Mouse (Mus musculus) liver, embryonic 14.5 days (tissue): ENCODE data around the gene Pknox2.

Experiments used
- CTCF ChIP-seq: IDR thresholded peaks from 2 replicates; pipeline ENCODE4 v1.5.1; 2016; ENCODE audit warnings: antibody characterized with exemption, low read depth, control low read depth
- EP300 ChIP-seq: IDR thresholded peaks from 2 replicates; pipeline ENCODE4 v1.6.1; 2016; ENCODE audit warnings: antibody characterized with exemption, low read depth

DNA sequence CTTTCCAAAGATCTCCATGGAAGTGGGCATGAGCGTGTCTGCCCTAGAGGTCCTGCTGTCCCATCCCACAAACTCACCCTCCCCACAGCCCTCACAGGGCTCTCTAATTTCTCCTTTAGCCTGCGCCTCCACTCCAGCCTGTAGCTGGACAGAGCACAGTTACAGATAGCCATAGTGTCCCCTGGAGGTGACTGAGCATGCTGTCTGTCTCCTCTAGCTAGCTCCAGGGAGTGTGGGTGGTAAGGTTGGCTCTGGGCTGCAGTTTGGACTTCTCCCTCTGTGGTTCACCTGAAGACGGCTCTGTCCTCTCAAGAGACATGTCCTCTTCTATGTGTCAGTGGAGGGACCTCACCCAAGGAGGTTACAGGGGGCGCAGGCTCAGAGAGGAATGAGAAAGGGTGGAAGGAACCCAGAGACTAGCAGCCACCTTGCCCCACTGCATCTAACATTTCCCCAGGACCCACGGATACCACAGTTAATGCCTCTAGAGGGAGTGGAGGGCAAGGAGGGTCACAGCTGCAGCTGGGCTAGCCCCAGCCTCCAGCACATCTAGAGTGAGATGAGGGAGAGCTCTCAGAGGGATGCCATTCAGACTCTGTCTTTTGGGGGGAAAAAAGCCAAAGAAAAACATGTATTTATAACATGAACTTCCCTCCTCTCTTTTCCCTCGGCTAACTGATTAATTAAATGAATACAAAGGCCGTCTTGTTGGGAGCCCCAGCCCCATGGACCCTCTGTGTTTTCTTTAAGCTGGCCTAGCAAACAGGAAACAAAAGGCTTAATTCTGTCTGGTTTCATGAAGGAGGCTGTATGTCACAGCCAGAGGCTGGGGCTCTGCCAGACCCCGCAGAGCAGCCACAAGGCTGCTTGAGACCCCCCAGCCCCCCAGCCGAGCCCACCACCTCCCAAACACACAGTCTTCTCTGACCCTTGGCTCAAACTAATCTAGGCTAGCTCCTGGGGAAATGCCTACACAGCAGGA is 32.6 kb downstream of the Pknox2 start:
- peak; percentile 17; the same call in 1 of the 2 replicates for TF ChIP-seq CTCF
- TF ChIP-seq EP300, result no peak
